ENCODE assay signal across 10 mouse cellular contexts in the genomic region with DNA sequence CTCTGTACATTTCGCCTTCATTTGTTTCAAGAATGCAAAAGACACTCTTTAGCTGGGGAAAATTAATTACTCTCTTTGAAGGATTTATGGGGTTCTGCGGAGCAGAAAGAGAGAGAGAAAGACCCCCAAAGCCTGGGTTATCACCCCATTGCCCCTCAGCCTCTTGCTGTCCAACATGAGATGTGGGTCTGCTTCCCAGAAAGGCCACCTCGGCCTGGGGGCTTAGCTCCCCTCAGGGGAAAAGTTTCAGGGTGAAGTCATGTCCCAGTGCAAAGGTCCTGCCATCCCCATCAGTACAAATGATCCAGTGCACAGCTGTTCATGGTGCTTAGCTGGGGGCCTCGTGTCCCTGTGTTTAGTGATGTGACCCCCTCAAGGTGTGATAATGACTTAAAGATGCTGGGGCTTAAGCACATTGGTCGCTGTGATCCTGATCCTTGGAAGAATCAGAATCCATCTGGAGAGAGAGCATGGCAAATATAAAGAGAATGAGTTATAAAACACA.
A peak's percentile ranks its signal among the peaks of the same experiment; 100 is the strongest.
DNase-seq lines count a peak whose midpoint lies in the region; ATAC-seq lines count a peak whose summit lies in the region.
"Had no signal": no experiment of that assay in that cellular context is flagged by ENCODE, and none has a peak within 500 bp of the region (broad histone marks: within the 10 kb centered on the region; RNA-seq: fewer than 3 reads in every experiment).

No protein-coding gene starts in this region.

- H3K9me3 ChIP-seq in heart, embryonic 14.5 days (ENCODE audit: control insufficient read depth, low read length): no peaks in the 10 kb centered on the region
- no peaks in the 10 kb centered on the region for H3K9me3 ChIP-seq in limb, embryonic 10.5 days (replicated peaks)

- no peak overlapping the region for H3K4me2 ChIP-seq in heart, embryonic 14.5 days (ENCODE audit: low read length)

- no peaks in the 10 kb centered on the region for H3K36me3 ChIP-seq in heart, embryonic 14.5 days (ENCODE audit: control insufficient read depth, insufficient read depth, low read length)
- no peaks in the 10 kb centered on the region for H3K36me3 ChIP-seq in limb, embryonic 10.5 days

- H3K27me3 ChIP-seq in heart, embryonic 14.5 days (ENCODE audit: control insufficient read depth, insufficient read depth, low read length): no peaks in the 10 kb centered on the region
- peaks cover 32% of the 10 kb centered on the region; the same call in 1 of the 2 replicates for H3K27me3 ChIP-seq in limb, embryonic 10.5 days (ENCODE audit: low read depth, poor library complexity, severe bottlenecking)

- no peak for DNase-seq in heart, adult 8-10 months (ENCODE audit: low spot score)
- DNase-seq in lung, postnatal 10 days: peak; percentile 10
- DNase-seq in lung, adult 18-20 months: no peak
- peak; percentile 57 for DNase-seq in limb, embryonic 10.5 days (ENCODE audit: low spot score)
- peak; percentile 15 for DNase-seq in yolk sac, embryonic 10.5 days (ENCODE audit: low spot score)
- DNase-seq in MN1 (ENCODE audit: low spot score): no peak
- no peak for DNase-seq in spleen, adult 12 weeks (ENCODE audit: low spot score)
- DNase-seq: thymus, adult 2 months had no signal

- 73% methylated on average over 5 of the region's 5 CpGs for WGBS in heart, embryonic 14.5 days
- WGBS in limb, embryonic 10.5 days: 11% methylated on average over 5 of the region's 5 CpGs

- peak overlapping the region; percentile 34 to 70; a peak in 3 of 4 replicates for H3K27ac ChIP-seq in heart, embryonic 14.5 days (replicated peaks in 1 of 2; ENCODE audit: control insufficient read depth in 1 of 2, insufficient read depth in 1 of 2, low read depth in 2 of 2, low read length in 2 of 2)
- H3K27ac ChIP-seq in limb, embryonic 10.5 days: peak overlapping the region; percentile 77

- no peak for ATAC-seq in heart, embryonic 14.5 days (ENCODE audit: insufficient number of reproducible peaks, insufficient read depth, low FRiP score, low read depth)
- ATAC-seq: activated CD4-positive, CD25-positive, alpha-beta regulatory T cell, adult 4 months had no signal

- H3K9ac ChIP-seq in heart, embryonic 14.5 days (ENCODE audit: low read length): no peak overlapping the region

- no peak overlapping the region for H3K4me3 ChIP-seq in heart, embryonic 14.5 days (ENCODE audit: control insufficient read depth in 1 of 2, insufficient read depth in 1 of 2, low read depth in 1 of 2, low read length in 2 of 2)
- peak overlapping the region; percentile 13 for H3K4me3 ChIP-seq in limb, embryonic 10.5 days

- H3K4me1 ChIP-seq in heart, embryonic 14.5 days (ENCODE audit: control insufficient read depth in 2 of 2, insufficient read depth in 2 of 2, low read length in 2 of 2): peaks cover 11 to 19% of the 10 kb centered on the region in 2 experiments
- peaks cover 35% of the 10 kb centered on the region for H3K4me1 ChIP-seq in limb, embryonic 10.5 days

Comparison
In these comparisons a context has a peak if more than half of its experiments do, and no peak if none do; other contexts are left out.
1. DNase-seq: peak in lung, postnatal 10 days (single experiment), limb, embryonic 10.5 days (single experiment) and yolk sac, embryonic 10.5 days (single experiment); none in heart, adult 8-10 months (single experiment), lung, adult 18-20 months (0 of 2), MN1 (single experiment) and spleen, adult 12 weeks (single experiment).